Mouse (Mus musculus): Measurements from ENCODE around the gene Tcl1b3.

The Tcl1b3 gene

GRCm38 (mm10) chr12:105234362-105234761 is 43.5 kb downstream of the Tcl1b3 start:
- DNase-seq (ENCODE audit: low spot score in 2 of 2) = no peak

GRCm38 (mm10) chr12:105235091-105235490 is 44.2 kb downstream of the Tcl1b3 start:
- DNase-seq (ENCODE audit: low spot score in 2 of 2) = no peak

- DNase-seq (ENCODE audit: low spot score in 2 of 2) = no peak
Observed at GRCm38 (mm10) chr12:105239060-105239459, 48.2 kb downstream of the Tcl1b3 start.
